Mouse (Mus musculus): ENCODE results near the gene Mta1. TPM values are rescaled to one million over a fixed set of nuclear protein-coding genes. Genes with fewer than 3 reads are reported as not detected.

Gene Mta1
- total RNA-seq, 2 experiments from 2014 or later, result 13.6 to 14.8 TPM

DNA sequence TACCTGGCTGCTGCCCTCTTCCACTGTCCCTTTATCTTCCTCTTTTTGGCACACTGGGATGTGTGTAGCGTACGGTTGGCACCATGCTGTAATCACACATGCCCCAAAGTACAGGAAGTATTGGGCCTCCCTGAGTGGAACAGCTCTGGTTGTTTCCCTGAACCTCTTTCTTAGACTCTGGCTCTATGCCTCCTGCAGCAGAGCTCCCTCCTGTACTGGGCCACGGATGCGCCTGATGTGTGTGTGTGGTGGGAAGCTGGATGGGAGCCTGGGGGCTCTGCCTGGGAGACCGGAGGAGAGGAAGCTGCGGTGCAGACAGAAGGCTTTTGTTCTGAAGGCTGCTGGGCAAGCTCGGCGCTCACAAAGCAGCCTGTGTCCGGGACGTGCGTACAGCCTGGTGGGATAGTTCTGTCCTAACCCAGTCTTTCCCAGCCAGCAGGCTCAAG, 65.5 kb downstream of the Mta1 start:
- peak; percentile 7; the same call in 1 of the 2 replicates for ATAC-seq (replicated peaks; ENCODE audit: low FRiP score, poor library complexity, severe bottlenecking)

DNA sequence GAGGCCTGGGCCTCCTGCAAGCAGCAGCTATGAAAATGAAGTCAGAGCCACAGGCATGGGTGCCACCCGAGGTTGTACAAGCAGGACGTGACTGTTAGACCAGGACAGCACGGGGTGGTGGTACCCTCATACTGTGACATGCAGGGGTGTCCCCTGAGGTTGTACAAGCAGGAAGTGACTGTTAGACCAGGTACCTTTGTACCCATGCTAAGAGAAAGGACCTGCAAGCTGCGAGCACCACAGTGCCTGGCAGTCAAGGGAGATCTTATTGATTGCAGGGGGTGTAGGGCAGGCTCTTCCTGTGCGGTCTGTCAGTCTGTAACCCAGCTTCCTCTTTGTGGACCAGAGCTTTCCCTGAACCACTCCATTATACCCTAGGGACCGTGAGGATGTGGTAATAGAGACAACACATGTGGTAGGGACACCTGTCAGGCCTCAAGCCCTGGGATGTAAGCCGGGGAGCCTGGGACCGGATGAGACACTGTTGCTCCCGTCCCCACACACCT, 70.0 kb downstream of the Mta1 start:
- ATAC-seq (replicated peaks; ENCODE audit: low FRiP score, poor library complexity, severe bottlenecking), result no peak

DNA sequence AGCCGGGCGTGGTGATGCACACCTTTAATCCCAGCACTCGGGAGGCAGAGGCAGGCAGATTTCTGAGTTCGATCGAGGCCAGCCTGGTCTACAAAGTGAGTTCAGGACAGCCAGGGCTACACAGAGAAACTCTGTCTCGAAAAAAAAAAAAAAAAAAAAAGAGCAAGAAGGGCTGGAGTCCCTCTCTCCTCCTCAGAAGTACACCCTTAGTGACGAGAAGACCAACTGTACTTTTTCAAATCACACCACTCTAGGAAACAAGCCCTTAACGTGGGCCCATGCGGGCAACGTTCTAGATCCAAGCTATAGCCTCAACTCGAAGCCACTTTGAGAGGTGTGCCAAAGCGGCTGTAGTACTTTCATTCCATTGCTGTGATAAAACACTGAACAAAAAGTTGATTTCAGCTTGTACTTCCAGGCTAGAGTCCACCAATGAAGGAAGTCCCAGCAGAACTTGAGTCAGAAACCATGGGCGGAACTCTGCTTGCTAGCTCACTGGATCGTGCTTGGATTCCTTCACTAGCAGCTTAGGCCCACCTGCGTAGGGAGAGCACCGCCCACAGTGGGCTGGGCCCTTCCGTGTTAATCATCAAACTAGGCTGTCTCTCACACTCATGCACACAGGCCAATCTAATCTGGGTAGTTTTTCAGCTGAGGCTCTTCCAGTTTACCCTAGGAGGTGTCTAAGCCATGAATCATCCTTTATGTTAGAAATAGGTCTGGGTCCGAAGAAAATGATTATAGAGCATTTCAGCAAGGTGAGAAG, 79.1 kb downstream of the Mta1 start:
- ATAC-seq (replicated peaks; ENCODE audit: low FRiP score, poor library complexity, severe bottlenecking), result no peak

DNA sequence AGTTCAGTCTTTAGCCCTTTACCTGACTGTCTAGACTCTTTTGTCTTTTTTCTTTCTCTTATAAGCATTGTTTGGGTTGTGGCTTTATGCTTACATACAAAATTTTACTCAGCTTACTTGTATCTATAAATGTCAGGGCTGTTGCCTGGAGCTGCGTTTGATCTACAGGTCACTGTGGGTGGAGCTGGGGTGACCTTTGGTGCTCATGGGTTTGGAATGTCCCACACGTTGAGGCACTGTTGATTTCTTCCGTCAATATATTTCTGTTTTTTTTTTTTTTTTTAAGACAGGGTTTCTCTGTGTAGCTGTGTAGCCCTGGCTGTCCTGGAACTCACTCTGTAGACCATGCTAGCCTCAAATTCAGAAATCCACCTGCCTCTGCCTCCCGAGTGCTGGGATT, 82.9 kb downstream of the Mta1 start:
- ATAC-seq (replicated peaks; ENCODE audit: low FRiP score, poor library complexity, severe bottlenecking), result no peak

DNA sequence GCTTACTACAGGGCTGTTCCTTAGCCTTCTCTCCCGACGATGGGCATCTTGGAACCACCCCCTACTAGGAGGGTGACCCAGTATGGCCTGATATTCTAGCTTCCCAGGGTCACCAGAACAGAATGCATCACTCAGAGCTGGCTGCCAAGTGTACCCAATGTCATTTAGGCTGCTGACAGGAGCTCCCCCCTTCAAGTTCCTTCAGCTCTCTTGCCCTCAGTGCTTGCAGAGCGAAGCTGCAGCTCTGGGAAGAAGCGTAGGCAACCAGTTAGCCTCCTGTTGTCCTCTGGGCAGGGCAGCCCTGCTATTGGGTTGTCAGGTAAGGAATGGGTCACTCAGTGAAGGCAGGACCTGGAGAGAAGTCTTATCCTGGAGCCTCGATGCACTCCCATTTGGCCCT, 86.9 kb downstream of the Mta1 start:
- ATAC-seq (replicated peaks; ENCODE audit: low FRiP score, poor library complexity, severe bottlenecking), result no peak

DNA sequence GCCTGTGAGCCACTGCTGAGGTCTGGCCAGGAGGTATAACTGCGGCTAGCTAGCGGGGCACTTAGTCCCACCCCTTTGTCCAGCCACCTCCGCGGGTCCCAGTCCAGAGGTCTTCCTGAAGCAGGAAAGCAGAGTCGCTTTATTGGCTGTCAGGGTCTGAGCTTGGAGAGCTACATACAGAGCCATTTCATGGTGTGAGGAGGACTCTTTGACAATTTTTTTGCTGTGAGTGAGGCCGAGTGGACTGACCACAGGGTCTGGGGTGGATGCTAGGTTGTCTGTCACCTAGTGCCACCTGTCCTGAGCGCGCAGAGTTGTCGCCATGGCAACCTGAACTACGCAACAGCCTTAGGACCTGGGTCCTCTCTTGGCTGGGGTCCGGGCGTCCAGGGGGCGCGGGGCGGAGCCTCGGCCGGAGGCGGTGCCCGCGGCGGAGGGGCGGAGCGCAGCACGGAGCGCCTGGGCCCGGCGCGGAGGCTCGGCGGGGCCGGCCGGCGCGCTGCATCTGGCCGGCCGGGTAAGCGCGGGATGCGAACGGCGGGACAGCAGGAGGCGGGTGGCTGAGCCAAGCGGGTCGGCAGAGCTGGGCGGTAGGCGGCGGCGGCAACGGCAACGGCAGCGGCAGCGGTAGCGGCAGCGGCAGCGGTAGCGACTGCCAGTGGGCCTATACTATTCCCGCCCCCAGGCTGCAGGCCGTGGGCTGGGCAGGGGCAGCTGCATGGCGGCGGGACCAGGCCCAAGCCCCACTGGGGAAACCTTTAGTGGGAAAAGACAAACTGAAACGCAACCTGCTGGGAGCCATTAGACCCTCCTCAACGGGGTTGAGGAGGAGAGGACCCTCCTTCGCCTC, 87.6 kb downstream of the Mta1 start, which contains the start of gene Tmem121:
Gene Tmem121 (plus strand): TSS at position 489 of the 850 bp plus-strand sequence.
- no peak for ATAC-seq (replicated peaks; ENCODE audit: low FRiP score, poor library complexity, severe bottlenecking)

DNA sequence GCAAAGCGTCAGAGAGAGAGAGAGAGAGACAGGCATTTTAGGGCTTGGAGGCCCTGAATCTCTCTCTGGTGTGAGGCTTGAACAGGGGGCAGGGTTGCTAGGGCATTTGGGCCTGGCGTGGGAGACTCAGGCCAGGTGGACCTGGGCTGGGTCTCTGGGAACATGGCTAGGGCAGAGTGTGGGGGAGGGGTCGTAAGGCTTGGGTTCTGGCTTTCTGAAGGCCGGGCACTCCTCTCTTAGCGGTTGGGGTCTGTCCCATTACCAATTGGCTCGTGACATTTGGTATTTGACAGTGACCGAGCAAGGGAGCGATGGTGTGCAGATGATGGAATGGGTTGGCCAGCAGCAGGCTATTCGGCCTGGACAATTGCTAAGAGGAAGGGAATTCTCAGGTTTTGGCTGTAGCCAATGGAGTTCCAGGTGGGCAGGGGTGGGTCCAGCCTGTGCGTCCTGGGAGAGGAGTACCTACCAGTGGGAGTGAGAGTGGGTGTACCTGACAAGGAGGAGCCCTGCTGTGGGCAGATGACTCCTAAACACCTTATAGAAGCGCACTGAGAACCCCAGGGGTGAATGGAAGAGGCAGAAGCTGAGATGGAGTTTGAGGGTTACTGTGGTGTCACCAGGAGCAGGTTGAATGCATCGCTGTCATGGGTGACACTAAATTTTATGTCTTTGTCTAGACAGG, 88.4 kb downstream of the Mta1 start:
- no peak for ATAC-seq (replicated peaks; ENCODE audit: low FRiP score, poor library complexity, severe bottlenecking)

Other genes with a start within 250 kb of the Mta1 start
- gene Gpr132, start 230.1 kb upstream of the Mta1 start, total RNA-seq (2015; ENCODE audit: low replicate concordance), result 1.9 and 2.3 TPM in 2 replicates
- gene Gpr132, start 230.1 kb upstream of the Mta1 start, total RNA-seq (2017; ENCODE audit: low replicate concordance), result 1.1 and 2.1 TPM in 2 replicates
- gene Jag2, start 168.5 kb upstream of the Mta1 start, total RNA-seq (2015; ENCODE audit: low replicate concordance), result not detected in 2 replicates
- not detected in 2 replicates for gene Jag2, start 168.5 kb upstream of the Mta1 start, total RNA-seq (2017; ENCODE audit: low replicate concordance)
- 2.7 TPM in 1 of 2 replicates, not detected in the other for gene Nudt14, start 156.2 kb upstream of the Mta1 start, total RNA-seq (2015; ENCODE audit: low replicate concordance)
- gene Nudt14, start 156.2 kb upstream of the Mta1 start, total RNA-seq (2017; ENCODE audit: low replicate concordance), result 1.1 TPM in 1 of 2 replicates, not detected in the other
- gene Btbd6, start 121.8 kb upstream of the Mta1 start, total RNA-seq (2015; ENCODE audit: low replicate concordance), result 2.3 TPM in 1 of 2 replicates, not detected in the other
- gene Btbd6, start 121.8 kb upstream of the Mta1 start, total RNA-seq (2017; ENCODE audit: low replicate concordance), result 1.9 and 2.9 TPM in 2 replicates
- 14.6 and 20.9 TPM in 2 replicates for gene Brf1, start 97.6 kb upstream of the Mta1 start, total RNA-seq (2015; ENCODE audit: low replicate concordance)
- gene Brf1, start 97.6 kb upstream of the Mta1 start, total RNA-seq (2017; ENCODE audit: low replicate concordance), result 35.9 and 52.0 TPM in 2 replicates
- 10.7 and 18.3 TPM in 2 replicates for gene Pacs2, start 83.8 kb upstream of the Mta1 start, total RNA-seq (2015; ENCODE audit: low replicate concordance)
- 12.7 and 14.5 TPM in 2 replicates for gene Pacs2, start 83.8 kb upstream of the Mta1 start, total RNA-seq (2017; ENCODE audit: low replicate concordance)
- not detected in 2 replicates for gene Tex22, start 23.8 kb upstream of the Mta1 start, total RNA-seq (2015; ENCODE audit: low replicate concordance)
- gene Tex22, start 23.8 kb upstream of the Mta1 start, total RNA-seq (2017; ENCODE audit: low replicate concordance), result 0.42 TPM in 1 of 2 replicates, not detected in the other
- 6.9 and 9.0 TPM in 2 replicates for gene Crip2, start 42.0 kb downstream of the Mta1 start, total RNA-seq (2015; ENCODE audit: low replicate concordance)
- 3.6 and 3.9 TPM in 2 replicates for gene Crip2, start 42.0 kb downstream of the Mta1 start, total RNA-seq (2017; ENCODE audit: low replicate concordance)
- 111 and 139 TPM in 2 replicates for gene Crip1, start 48.0 kb downstream of the Mta1 start, total RNA-seq (2015; ENCODE audit: low replicate concordance)
- gene Crip1, start 48.0 kb downstream of the Mta1 start, total RNA-seq (2017; ENCODE audit: low replicate concordance), result 75.3 and 179 TPM in 2 replicates
- gene Tedc1, start 58.1 kb downstream of the Mta1 start, total RNA-seq (2015; ENCODE audit: low replicate concordance), result 1.0 and 1.9 TPM in 2 replicates
- gene Tedc1, start 58.1 kb downstream of the Mta1 start, total RNA-seq (2017; ENCODE audit: low replicate concordance), result 7.5 and 8.2 TPM in 2 replicates
- not detected in 2 replicates for gene Tmem121, start 87.7 kb downstream of the Mta1 start, total RNA-seq (2015; ENCODE audit: low replicate concordance)
- 1.0 TPM in 1 of 2 replicates, not detected in the other for gene Tmem121, start 87.7 kb downstream of the Mta1 start, total RNA-seq (2017; ENCODE audit: low replicate concordance)

All from erythroblast, adult 5-6 weeks (primary cell).